Mouse (Mus musculus): Measurements from ENCODE around the gene Per2. TPM values are rescaled to one million over a fixed set of nuclear protein-coding genes. Genes with fewer than 3 reads are reported as not detected.
A peak's percentile ranks its signal among the peaks of the same experiment; 100 is the strongest.
"Not testable (repeated sequence)": the region's sequence is repeated elsewhere in the genome, so short reads cannot be mapped to it uniquely, and the experiment has no call there.

The Per2 gene
- polyA plus RNA-seq, 1 experiment from 2014 or later: 7.3 TPM

- no peaks in the 10 kb centered on the region for H3K27me3 ChIP-seq (ENCODE audit: control insufficient read depth, insufficient read depth, low read length)
- no peaks in the 10 kb centered on the region for H3K9me3 ChIP-seq (ENCODE audit: control insufficient read depth, low read depth, low read length)
- no peaks in the 10 kb centered on the region for H3K36me3 ChIP-seq (ENCODE audit: control insufficient read depth, insufficient read depth, low read length)
- H3K27ac ChIP-seq (ENCODE audit: low read length): no peak overlapping the region
- H3K4me1 ChIP-seq (ENCODE audit: control insufficient read depth, insufficient read depth, low read length): no peaks in the 10 kb centered on the region
- no peak for ATAC-seq (ENCODE audit: insufficient number of reproducible peaks, insufficient read depth, low FRiP score, low read depth)
- no peak overlapping the region for H3K9ac ChIP-seq (replicated peaks; ENCODE audit: low read depth, low read length)
- no peak overlapping the region for H3K4me3 ChIP-seq (ENCODE audit: low read depth, low read length)
- 82% methylated on average over 3 of the region's 3 CpGs for WGBS
- no peak overlapping the region for H3K4me2 ChIP-seq (replicated peaks; ENCODE audit: low read depth, low read length)
These were observed 27.0 kb upstream of the Per2 start for GRCm38 (mm10) chr1:91486165-91486564.

DNA sequence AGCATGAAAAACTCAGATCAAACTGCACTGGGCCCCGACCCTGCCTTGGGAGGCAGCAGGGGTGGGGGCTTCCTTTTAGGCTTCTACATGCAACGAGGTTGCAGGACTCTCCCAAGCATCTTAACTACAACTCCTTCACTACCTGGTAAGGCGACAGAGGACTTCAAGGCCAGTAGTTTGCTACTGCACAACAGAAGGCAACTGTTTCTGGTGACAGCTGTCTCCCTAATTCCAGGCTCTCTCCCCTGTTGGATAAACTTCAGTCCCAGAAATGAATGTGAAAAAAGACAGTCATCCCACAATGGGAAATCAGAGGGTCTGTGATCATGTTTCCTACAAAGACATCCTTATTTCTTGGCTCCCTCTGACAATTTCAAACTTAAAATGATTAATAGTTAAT, 26.3 kb upstream of the Per2 start:
- Histone ChIP-seq H3K4me1 (ENCODE audit: control insufficient read depth, insufficient read depth, low read length) (no peaks in the 10 kb centered on the region), H3K9ac (replicated peaks; ENCODE audit: low read depth, low read length) (no peak overlapping the region), H3K4me2 (replicated peaks; ENCODE audit: low read depth, low read length) (no peak overlapping the region), H3K36me3 (ENCODE audit: control insufficient read depth, insufficient read depth, low read length) (no peaks in the 10 kb centered on the region), H3K27me3 (ENCODE audit: control insufficient read depth, insufficient read depth, low read length) (no peaks in the 10 kb centered on the region), H3K27ac (ENCODE audit: low read length) (no peak overlapping the region), H3K9me3 (ENCODE audit: control insufficient read depth, low read depth, low read length) (no peaks in the 10 kb centered on the region), H3K4me3 (ENCODE audit: low read depth, low read length) (no peak overlapping the region)
- no peak for ATAC-seq (ENCODE audit: insufficient number of reproducible peaks, insufficient read depth, low FRiP score, low read depth)
- WGBS: 75% methylated on average over 3 of the region's 3 CpGs

DNA sequence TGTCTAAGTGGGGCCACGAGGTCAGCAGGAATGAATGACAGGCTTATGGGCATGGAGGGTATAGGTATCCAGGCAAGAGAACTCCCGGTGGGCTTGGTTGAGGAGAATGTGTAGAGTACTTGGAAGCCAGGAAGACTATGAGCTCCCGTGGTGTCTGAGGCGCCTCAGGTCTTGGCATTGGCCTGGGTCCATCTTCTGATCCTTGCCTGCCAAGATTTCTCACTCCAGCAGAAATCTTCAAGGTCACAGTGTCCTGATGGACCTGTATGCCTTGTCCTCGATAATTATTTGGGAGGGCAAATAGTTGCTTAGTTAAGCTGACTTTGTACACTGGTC, 24.9 kb upstream of the Per2 start:
- Histone ChIP-seq H3K27me3 (ENCODE audit: control insufficient read depth, insufficient read depth, low read length) (no peaks in the 10 kb centered on the region), H3K4me2 (replicated peaks; ENCODE audit: low read depth, low read length) (no peak overlapping the region), H3K36me3 (ENCODE audit: control insufficient read depth, insufficient read depth, low read length) (no peaks in the 10 kb centered on the region), H3K4me3 (ENCODE audit: low read depth, low read length) (no peak overlapping the region), H3K9me3 (ENCODE audit: control insufficient read depth, low read depth, low read length) (no peaks in the 10 kb centered on the region), H3K9ac (replicated peaks; ENCODE audit: low read depth, low read length) (no peak overlapping the region), H3K27ac (ENCODE audit: low read length) (no peak overlapping the region), H3K4me1 (ENCODE audit: control insufficient read depth, insufficient read depth, low read length) (no peaks in the 10 kb centered on the region)
- ATAC-seq (ENCODE audit: insufficient number of reproducible peaks, insufficient read depth, low FRiP score, low read depth): no peak
- 77% methylated on average over 5 of the region's 5 CpGs for WGBS

- no peaks in the 10 kb centered on the region for H3K4me1 ChIP-seq (ENCODE audit: control insufficient read depth, insufficient read depth, low read length)
These were observed 24.3 kb upstream of the Per2 start for GRCm38 (mm10) chr1:91483304-91484010.

DNA sequence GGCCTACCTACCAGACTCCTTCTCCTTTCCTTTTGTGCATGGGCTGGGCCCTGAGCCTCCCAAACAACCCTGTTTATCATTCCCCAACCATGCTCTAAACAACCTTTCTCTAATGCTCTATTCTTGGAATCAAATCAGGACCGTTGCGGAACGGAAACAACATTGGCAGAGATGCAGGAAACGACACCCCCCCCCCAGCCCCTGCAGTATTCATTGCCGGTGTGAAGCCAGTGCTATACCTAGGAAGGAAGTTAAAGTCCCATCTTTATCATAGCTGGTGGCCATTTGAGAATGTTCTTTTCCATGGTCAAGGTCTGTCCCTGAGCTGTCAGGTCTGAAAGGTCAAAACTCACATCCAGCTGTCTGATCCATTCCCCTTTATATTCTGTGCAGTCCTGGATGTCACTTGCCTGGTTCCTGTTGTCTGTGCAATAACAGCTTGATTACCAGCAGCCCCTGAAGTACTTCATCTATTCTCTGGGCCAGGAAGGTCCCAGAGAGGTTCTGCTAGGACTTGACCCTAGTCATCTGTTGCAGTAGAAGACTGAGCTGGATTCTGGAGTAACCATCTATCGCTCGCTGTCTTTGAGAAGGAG, 23.6 kb upstream of the Per2 start:
- no peak overlapping the region for H3K4me2 ChIP-seq (replicated peaks; ENCODE audit: low read depth, low read length)
- WGBS: 82% methylated on average over 7 of the region's 7 CpGs
- no peak overlapping the region for H3K9ac ChIP-seq (replicated peaks; ENCODE audit: low read depth, low read length)
- ATAC-seq (ENCODE audit: insufficient number of reproducible peaks, insufficient read depth, low FRiP score, low read depth): no peak
- H3K27me3 ChIP-seq (ENCODE audit: control insufficient read depth, insufficient read depth, low read length): no peaks in the 10 kb centered on the region
- H3K27ac ChIP-seq (ENCODE audit: low read length): no peak overlapping the region
- H3K36me3 ChIP-seq (ENCODE audit: control insufficient read depth, insufficient read depth, low read length): no peaks in the 10 kb centered on the region
- H3K4me1 ChIP-seq (ENCODE audit: control insufficient read depth, insufficient read depth, low read length): no peaks in the 10 kb centered on the region
- H3K9me3 ChIP-seq (ENCODE audit: control insufficient read depth, low read depth, low read length): peaks cover 3% of the 10 kb centered on the region; the same call in 1 of the 2 replicates
- H3K4me3 ChIP-seq (ENCODE audit: low read depth, low read length): no peak overlapping the region

More at GRCm38 (mm10) chr1:91483304-91484010, 24.3 kb upstream of the Per2 start:
- ATAC-seq (ENCODE audit: insufficient number of reproducible peaks, insufficient read depth, low FRiP score, low read depth): peak; percentile 65; the same call in 1 of the 2 replicates
- WGBS: 33% methylated on average over 10 of the region's 10 CpGs
- Histone ChIP-seq H3K36me3 (ENCODE audit: control insufficient read depth, insufficient read depth, low read length) (no peaks in the 10 kb centered on the region), H3K9me3 (ENCODE audit: control insufficient read depth, low read depth, low read length) (0 out of 2 replicates have a peak, but pooled peaks cover 3% of the 10 kb centered on the region), H3K9ac (replicated peaks; ENCODE audit: low read depth, low read length) (no peak overlapping the region), H3K27ac (ENCODE audit: low read length) (no peak overlapping the region), H3K4me3 (ENCODE audit: low read depth, low read length) (no peak overlapping the region), H3K27me3 (ENCODE audit: control insufficient read depth, insufficient read depth, low read length) (no peaks in the 10 kb centered on the region), H3K4me2 (replicated peaks; ENCODE audit: low read depth, low read length) (no peak overlapping the region)

GRCm38 (mm10) chr1:91478958-91479357, 19.8 kb upstream of the Per2 start:
- ATAC-seq (ENCODE audit: insufficient number of reproducible peaks, insufficient read depth, low FRiP score, low read depth): no peak
- H3K4me2 ChIP-seq (replicated peaks; ENCODE audit: low read depth, low read length): no peak overlapping the region
- H3K4me1 ChIP-seq (ENCODE audit: control insufficient read depth, insufficient read depth, low read length): no peaks in the 10 kb centered on the region

GRCm38 (mm10) chr1:91478145-91478544, 19.0 kb upstream of the Per2 start:
- not testable (repeated sequence) for H3K4me1 ChIP-seq (ENCODE audit: control insufficient read depth, insufficient read depth, low read length); H3K27me3 ChIP-seq (ENCODE audit: control insufficient read depth, insufficient read depth, low read length); H3K4me2 ChIP-seq (replicated peaks; ENCODE audit: low read depth, low read length); H3K27ac ChIP-seq (ENCODE audit: low read length); H3K36me3 ChIP-seq (ENCODE audit: control insufficient read depth, insufficient read depth, low read length); H3K4me3 ChIP-seq (ENCODE audit: low read depth, low read length); H3K9ac ChIP-seq (replicated peaks; ENCODE audit: low read depth, low read length); H3K9me3 ChIP-seq (ENCODE audit: control insufficient read depth, low read depth, low read length); ATAC-seq (ENCODE audit: insufficient number of reproducible peaks, insufficient read depth, low FRiP score, low read depth)
- 95% methylated on average over 8 of the region's 13 CpGs for WGBS

More at GRCm38 (mm10) chr1:91478958-91479357, 19.8 kb upstream of the Per2 start:
- Histone ChIP-seq H3K9me3 (ENCODE audit: control insufficient read depth, low read depth, low read length) (peaks cover 3% of the 10 kb centered on the region; the same call in 1 of the 2 replicates), H3K36me3 (ENCODE audit: control insufficient read depth, insufficient read depth, low read length) (no peaks in the 10 kb centered on the region), H3K27me3 (ENCODE audit: control insufficient read depth, insufficient read depth, low read length) (no peaks in the 10 kb centered on the region), H3K9ac (replicated peaks; ENCODE audit: low read depth, low read length) (no peak overlapping the region), H3K27ac (ENCODE audit: low read length) (no peak overlapping the region), H3K4me3 (ENCODE audit: low read depth, low read length) (no peak overlapping the region)
- WGBS: 89% methylated on average over 1 of the region's 1 CpGs

- 86% methylated on average over 4 of the region's 4 CpGs for WGBS
- Histone ChIP-seq H3K4me3 (ENCODE audit: low read depth, low read length) (no peak overlapping the region), H3K27me3 (ENCODE audit: control insufficient read depth, insufficient read depth, low read length) (no peaks in the 10 kb centered on the region), H3K36me3 (ENCODE audit: control insufficient read depth, insufficient read depth, low read length) (no peaks in the 10 kb centered on the region), H3K9ac (replicated peaks; ENCODE audit: low read depth, low read length) (no peak overlapping the region), H3K9me3 (ENCODE audit: control insufficient read depth, low read depth, low read length) (no peaks in the 10 kb centered on the region), H3K4me1 (ENCODE audit: control insufficient read depth, insufficient read depth, low read length) (no peaks in the 10 kb centered on the region), H3K4me2 (replicated peaks; ENCODE audit: low read depth, low read length) (no peak overlapping the region), H3K27ac (ENCODE audit: low read length) (no peak overlapping the region)
- ATAC-seq (ENCODE audit: insufficient number of reproducible peaks, insufficient read depth, low FRiP score, low read depth): no peak
These were observed 10.8 kb upstream of the Per2 start for GRCm38 (mm10) chr1:91469888-91470419.
